Mouse (Mus musculus): ENCODE results near the gene Tmc4. TPM values are rescaled to one million over a fixed set of nuclear protein-coding genes. Genes with fewer than 3 reads are reported as not detected.

Tmc4 gene
- polyA plus RNA-seq, 1 experiment: 5.8 TPM

- peaks cover 28% of the 10 kb centered on the region for H3K4me1 ChIP-seq (ENCODE audit: control insufficient read depth, insufficient read depth, low read length)
- no peak for TF ChIP-seq CTCF (IDR thresholded peaks at IDR 0.05; ENCODE audit: low read depth, low read length)
- no peak for TF ChIP-seq POLR2A (IDR thresholded peaks at IDR 0.05; ENCODE audit: borderline replicate concordance, low read depth, low read length)
- H3K27ac ChIP-seq (ENCODE audit: insufficient read depth, low read depth, low read length): peak overlapping the region; percentile 67
- peak overlapping the region; percentile 50 for H3K4me3 ChIP-seq (ENCODE audit: insufficient read depth, low read length)
Measured at GRCm38 (mm10) chr7:3644348-3644671, 33.0 kb downstream of the Tmc4 start.

- peak overlapping the region; percentile 67 for H3K27ac ChIP-seq (ENCODE audit: insufficient read depth, low read depth, low read length)
- peak overlapping the region; percentile 50 for H3K4me3 ChIP-seq (ENCODE audit: insufficient read depth, low read length)
- TF ChIP-seq CTCF (IDR thresholded peaks at IDR 0.05; ENCODE audit: low read depth, low read length): no peak
- no peak for TF ChIP-seq POLR2A (IDR thresholded peaks at IDR 0.05; ENCODE audit: borderline replicate concordance, low read depth, low read length)
- peaks cover 28% of the 10 kb centered on the region for H3K4me1 ChIP-seq (ENCODE audit: control insufficient read depth, insufficient read depth, low read length)
Measured at GRCm38 (mm10) chr7:3643843-3644242, 33.5 kb downstream of the Tmc4 start.

GRCm38 (mm10) chr7:3643412-3643811 lies 33.9 kb downstream of the Tmc4 start:
- H3K27ac ChIP-seq (ENCODE audit: insufficient read depth, low read depth, low read length): peak overlapping the region; percentile 67
- peak overlapping the region; percentile 50 for H3K4me3 ChIP-seq (ENCODE audit: insufficient read depth, low read length)

GRCm38 (mm10) chr7:3630478-3630815 lies 46.9 kb downstream of the Tmc4 start:
- H3K27ac ChIP-seq (ENCODE audit: insufficient read depth, low read depth, low read length): no peak overlapping the region
- no peak for TF ChIP-seq POLR2A (IDR thresholded peaks at IDR 0.05; ENCODE audit: borderline replicate concordance, low read depth, low read length)
- TF ChIP-seq CTCF (IDR thresholded peaks at IDR 0.05; ENCODE audit: low read depth, low read length): no peak

More at GRCm38 (mm10) chr7:3643412-3643811, 33.9 kb downstream of the Tmc4 start:
- TF ChIP-seq CTCF (IDR thresholded peaks at IDR 0.05; ENCODE audit: low read depth, low read length): no peak
- TF ChIP-seq POLR2A (IDR thresholded peaks at IDR 0.05; ENCODE audit: borderline replicate concordance, low read depth, low read length): no peak
- peaks cover 26% of the 10 kb centered on the region for H3K4me1 ChIP-seq (ENCODE audit: control insufficient read depth, insufficient read depth, low read length)

GRCm38 (mm10) chr7:3629543-3630477 lies 47.5 kb downstream of the Tmc4 start, which contains the start of the genes Tfpt and Prpf31:
Gene Tfpt, minus strand, starts transcription at chr7:3629929.
Gene Prpf31, plus strand, starts transcription at chr7:3629985.
- peak; percentile 25; the same call in 1 of the 2 replicates for TF ChIP-seq CTCF (IDR thresholded peaks at IDR 0.05; ENCODE audit: low read depth, low read length)
- TF ChIP-seq POLR2A (IDR thresholded peaks at IDR 0.05; ENCODE audit: borderline replicate concordance, low read depth, low read length): no peak

More at GRCm38 (mm10) chr7:3630478-3630815, 46.9 kb downstream of the Tmc4 start:
- peaks cover 11% of the 10 kb centered on the region for H3K4me1 ChIP-seq (ENCODE audit: control insufficient read depth, insufficient read depth, low read length)
- peak overlapping the region; percentile 77 for H3K4me3 ChIP-seq (ENCODE audit: insufficient read depth, low read length)

GRCm38 (mm10) chr7:3629030-3629429 lies 48.3 kb downstream of the Tmc4 start:
- Histone ChIP-seq H3K4me3 (ENCODE audit: insufficient read depth, low read length) (peak overlapping the region; percentile 77), H3K4me1 (ENCODE audit: control insufficient read depth, insufficient read depth, low read length) (peaks cover 11% of the 10 kb centered on the region), H3K27ac (ENCODE audit: insufficient read depth, low read depth, low read length) (no peak overlapping the region)
- no peak for TF ChIP-seq CTCF (IDR thresholded peaks at IDR 0.05; ENCODE audit: low read depth, low read length)
- TF ChIP-seq POLR2A (IDR thresholded peaks at IDR 0.05; ENCODE audit: borderline replicate concordance, low read depth, low read length): no peak

More at GRCm38 (mm10) chr7:3629543-3630477, 47.5 kb downstream of the Tmc4 start, which contains the start of the genes Tfpt and Prpf31:
- H3K4me3 ChIP-seq (ENCODE audit: insufficient read depth, low read length): peak within 1 kb of the TSS; percentile 77
- H3K4me1 ChIP-seq (ENCODE audit: control insufficient read depth, insufficient read depth, low read length): peaks cover 11% of the 10 kb centered on the region
- H3K27ac ChIP-seq (ENCODE audit: insufficient read depth, low read depth, low read length): peak within 1 kb of the TSS; percentile 77

GRCm38 (mm10) chr7:3617242-3617995 lies 59.9 kb downstream of the Tmc4 start, which contains the start of gene Ndufa3:
Gene Ndufa3, plus strand, starts transcription at chr7:3617373.
- Histone ChIP-seq H3K27ac (ENCODE audit: insufficient read depth, low read depth, low read length) (peak within 1 kb of the TSS; percentile 1; the same call in 1 of the 2 replicates), H3K4me1 (ENCODE audit: control insufficient read depth, insufficient read depth, low read length) (peaks cover 10% of the 10 kb centered on the region), H3K4me3 (ENCODE audit: insufficient read depth, low read length) (peak within 1 kb of the TSS; percentile 66)
- TF ChIP-seq CTCF (IDR thresholded peaks at IDR 0.05; ENCODE audit: low read depth, low read length): no peak
- peak; percentile 48; the same call in 1 of the 2 replicates for TF ChIP-seq POLR2A (IDR thresholded peaks at IDR 0.05; ENCODE audit: borderline replicate concordance, low read depth, low read length)

GRCm38 (mm10) chr7:3616389-3617241 lies 60.7 kb downstream of the Tmc4 start:
- Histone ChIP-seq H3K27ac (ENCODE audit: insufficient read depth, low read depth, low read length) (no peak overlapping the region), H3K4me1 (ENCODE audit: control insufficient read depth, insufficient read depth, low read length) (peaks cover 10% of the 10 kb centered on the region), H3K4me3 (ENCODE audit: insufficient read depth, low read length) (peak overlapping the region; percentile 66)
- TF ChIP-seq POLR2A (IDR thresholded peaks at IDR 0.05; ENCODE audit: borderline replicate concordance, low read depth, low read length) (no peak), CTCF (IDR thresholded peaks at IDR 0.05; ENCODE audit: low read depth, low read length) (no peak)

- Histone ChIP-seq H3K27ac (ENCODE audit: insufficient read depth, low read depth, low read length) (no peak within 1 kb of the TSS), H3K4me1 (ENCODE audit: control insufficient read depth, insufficient read depth, low read length) (peaks cover 10% of the 10 kb centered on the region), H3K4me3 (ENCODE audit: insufficient read depth, low read length) (peak within 1 kb of the TSS; percentile 66)
- TF ChIP-seq CTCF (IDR thresholded peaks at IDR 0.05; ENCODE audit: low read depth, low read length): no peak
- no peak for TF ChIP-seq POLR2A (IDR thresholded peaks at IDR 0.05; ENCODE audit: borderline replicate concordance, low read depth, low read length)
Measured at GRCm38 (mm10) chr7:3616057-3616388, 61.3 kb downstream of the Tmc4 start, which contains the start of gene Oscar. Gene Oscar, minus strand, starts transcription at chr7:3616157.

Other genes with a start within 250 kb of the Tmc4 start
- gene Tarm1, start 174.9 kb downstream of the Tmc4 start, polyA plus RNA-seq (2012; ENCODE audit: insufficient read depth, insufficient read length, missing spikeins): 1.2 TPM in 1 of 2 replicates, not detected in the other
- gene Oscar, start 61.4 kb downstream of the Tmc4 start, polyA plus RNA-seq (2012; ENCODE audit: insufficient read depth, insufficient read length, missing spikeins): not detected in 2 replicates
- gene Ndufa3, start 60.2 kb downstream of the Tmc4 start, polyA plus RNA-seq (2012; ENCODE audit: insufficient read depth, insufficient read length, missing spikeins): 294 and 360 TPM in 2 replicates
- gene Tfpt, start 47.6 kb downstream of the Tmc4 start, polyA plus RNA-seq (2012; ENCODE audit: insufficient read depth, insufficient read length, missing spikeins): 22.6 and 24.4 TPM in 2 replicates
- gene Prpf31, start 47.6 kb downstream of the Tmc4 start, polyA plus RNA-seq (2012; ENCODE audit: insufficient read depth, insufficient read length, missing spikeins): 37.6 and 46.3 TPM in 2 replicates
- gene Cnot3, start 32.3 kb downstream of the Tmc4 start, polyA plus RNA-seq (2012; ENCODE audit: insufficient read depth, insufficient read length, missing spikeins): 66.9 and 69.0 TPM in 2 replicates
- 8.5 and 9.1 TPM in 2 replicates for gene Leng1, start 11.7 kb downstream of the Tmc4 start, polyA plus RNA-seq (2012; ENCODE audit: insufficient read depth, insufficient read length, missing spikeins)
- 56.5 and 59.4 TPM in 2 replicates for gene Tsen34, start 15.3 kb upstream of the Tmc4 start, polyA plus RNA-seq (2012; ENCODE audit: insufficient read depth, insufficient read length, missing spikeins)
- gene Mboat7, start 16.0 kb upstream of the Tmc4 start, polyA plus RNA-seq (2012; ENCODE audit: insufficient read depth, insufficient read length, missing spikeins): 79.5 and 93.8 TPM in 2 replicates
- gene Rps9, start 26.4 kb upstream of the Tmc4 start, polyA plus RNA-seq (2012; ENCODE audit: insufficient read depth, insufficient read length, missing spikeins): 1,730 and 1,840 TPM in 2 replicates
- gene Pirb, start 42.8 kb upstream of the Tmc4 start, polyA plus RNA-seq (2012; ENCODE audit: insufficient read depth, insufficient read length, missing spikeins): 642 and 647 TPM in 2 replicates
- 4.9 and 8.1 TPM in 2 replicates for gene Gm15448, start 148.1 kb upstream of the Tmc4 start, polyA plus RNA-seq (2012; ENCODE audit: insufficient read depth, insufficient read length, missing spikeins)
- gene Pira2, start 167.5 kb upstream of the Tmc4 start, polyA plus RNA-seq (2012; ENCODE audit: insufficient read depth, insufficient read length, missing spikeins): 70.0 and 81.5 TPM in 2 replicates
- gene Gm14548, start 220.6 kb upstream of the Tmc4 start, polyA plus RNA-seq (2012; ENCODE audit: insufficient read depth, insufficient read length, missing spikeins): 25.1 and 34.5 TPM in 2 replicates
- gene Lilra6, start 237.9 kb upstream of the Tmc4 start, polyA plus RNA-seq (2012; ENCODE audit: insufficient read depth, insufficient read length, missing spikeins): 21.8 and 25.7 TPM in 2 replicates

Data from bone marrow macrophage, adult 2 months (primary cell).